Mouse (Mus musculus) MEL (cell line): ENCODE results near the gene Fem1a. TPM values are rescaled to one million over a fixed set of nuclear protein-coding genes. Genes with fewer than 3 reads are reported as not detected.

Experiments used
- DNase-seq: peaks from one replicate; pipeline ENCODE4 v3.0.0; 2011; ENCODE audit warnings: low read depth, low spot score
- H3K27ac ChIP-seq: 2 replicates; pipeline ENCODE4 v1.5.1; 2012; ENCODE audit warnings: low read depth, mild to moderate bottlenecking, control low read depth, low read length, moderate library complexity; ENCODE audit not compliant: control insufficient read depth
- H3K27me3 ChIP-seq, 2 experiments: fragments of 150-350 bp in 1 of 2; sonication (generic) in 1 of 2; 2 replicates each; pipeline ENCODE4 v1.6.1; 2012; ENCODE audit warnings: low read length in 2 of 2, mild to moderate bottlenecking in 2 of 2, improper control_type of control experiment in 1 of 2, moderate library complexity in 1 of 2; ENCODE audit not compliant: insufficient read depth in 2 of 2, control insufficient read depth in 1 of 2
- H3K36me3 ChIP-seq, 2 experiments: 2 replicates each; pipeline ENCODE4 v1.6.1; 2012 to 2014; ENCODE audit warnings: low read length in 2 of 2, improper control_type of control experiment in 1 of 2, inconsistent platforms in 1 of 2, mild to moderate bottlenecking in 1 of 2; ENCODE audit not compliant: insufficient read depth in 2 of 2, control insufficient read depth in 1 of 2
- H3K4me1 ChIP-seq, 2 experiments: fragments of 150-350 bp in 1 of 2; sonication (generic) in 1 of 2; 2 replicates each; pipeline ENCODE4 v1.6.1; 2012; ENCODE audit warnings: low read length in 2 of 2, improper control_type of control experiment in 1 of 2, mild to moderate bottlenecking in 1 of 2; ENCODE audit not compliant: insufficient read depth in 2 of 2, control insufficient read depth in 1 of 2
- H3K4me3 ChIP-seq, 2 experiments: fragments of 150-350 bp in 1 of 2; sonication (generic) in 1 of 2; 2 replicates each; pipeline ENCODE4 v1.5.1; 2012; ENCODE audit warnings: low read depth in 2 of 2, low read length in 2 of 2, mild to moderate bottlenecking in 2 of 2, moderate library complexity in 2 of 2, control low read depth in 1 of 2, improper control_type of control experiment in 1 of 2; ENCODE audit not compliant: control insufficient read depth in 1 of 2, insufficient read depth in 1 of 2
- H3K79me2 ChIP-seq: 2 replicates; pipeline ENCODE4 v1.6.1; 2012; ENCODE audit warnings: mild to moderate bottlenecking, low read length, moderate library complexity; ENCODE audit not compliant: control insufficient read depth, poor library complexity, insufficient read depth
- H3K9ac ChIP-seq: 2 replicates; pipeline ENCODE4 v1.6.1; 2012; ENCODE audit warnings: low read depth, mild to moderate bottlenecking, control low read depth, low read length, moderate library complexity; ENCODE audit not compliant: control insufficient read depth, poor library complexity, severe bottlenecking
- H3K9me3 ChIP-seq: fragments of 150-350 bp; sonication (generic); replicated peaks from 2 replicates; pipeline ENCODE4 v1.6.1; 2012; ENCODE audit warnings: mild to moderate bottlenecking, low read length, improper control_type of control experiment, moderate library complexity; ENCODE audit not compliant: insufficient read depth
- CHD1 ChIP-seq: IDR thresholded peaks from 2 replicates; pipeline ENCODE4 v1.6.1; 2012; ENCODE audit warnings: low read depth, mild to moderate bottlenecking, inconsistent platforms, low read length, improper control_type of control experiment
- CTCF ChIP-seq, 3 experiments: IDR thresholded peaks in 2 of 3; conservative IDR thresholded peaks in 1 of 3; 2 replicates each; pipeline ENCODE4 v1.5.1; 2011 to 2012; ENCODE audit warnings: low read length in 3 of 3, low read depth in 2 of 3, mild to moderate bottlenecking in 2 of 3, improper control_type of control experiment in 1 of 3, inconsistent platforms in 1 of 3, mixed read lengths in 1 of 3, moderate library complexity in 1 of 3; ENCODE audit not compliant: control insufficient read depth in 1 of 3, insufficient read depth in 1 of 3, poor library complexity in 1 of 3, severe bottlenecking in 1 of 3
- ELF1 ChIP-seq: IDR thresholded peaks from 2 replicates; pipeline ENCODE4 v1.6.1; 2014; ENCODE audit warnings: low read depth, mild to moderate bottlenecking, inconsistent platforms, low read length, improper control_type of control experiment, moderate library complexity
- GATA1 ChIP-seq: IDR thresholded peaks from 2 replicates; pipeline ENCODE4 v1.6.1; 2011; ENCODE audit warnings: low read depth, low read length, improper control_type of control experiment
- HCFC1 ChIP-seq: IDR thresholded peaks from 2 replicates; pipeline ENCODE4 v1.6.1; 2012; ENCODE audit warnings: low read depth, mild to moderate bottlenecking, inconsistent platforms, low read length, improper control_type of control experiment, moderate library complexity
- KAT2A ChIP-seq: conservative IDR thresholded peaks from 2 replicates; pipeline ENCODE4 v1.6.1; 2012; ENCODE audit warnings: low read depth, low read length, improper control_type of control experiment, inconsistent platforms
- MAFK ChIP-seq: IDR thresholded peaks from 2 replicates; pipeline ENCODE4 v1.6.1; 2011; ENCODE audit warnings: low read depth, mild to moderate bottlenecking, low read length, improper control_type of control experiment, borderline replicate concordance
- MYB ChIP-seq: IDR thresholded peaks from 2 replicates; pipeline ENCODE4 v1.6.1; 2011; ENCODE audit warnings: mild to moderate bottlenecking, low read depth, low read length, improper control_type of control experiment
- NRF1 ChIP-seq: IDR thresholded peaks from 2 replicates; pipeline ENCODE4 v1.6.1; 2014; ENCODE audit warnings: low read depth, mild to moderate bottlenecking, inconsistent platforms, low read length, improper control_type of control experiment, moderate library complexity; ENCODE audit not compliant: poor library complexity, insufficient read depth, severe bottlenecking
- POLR2AphosphoS5 ChIP-seq: IDR thresholded peaks from 2 replicates; pipeline ENCODE4 v1.6.1; 2012; ENCODE audit warnings: low read depth, borderline replicate concordance, mild to moderate bottlenecking, inconsistent platforms, low read length, moderate library complexity, mixed read lengths
- RAD21 ChIP-seq: IDR thresholded peaks from 2 replicates; pipeline ENCODE4 v1.6.1; 2011; ENCODE audit warnings: mild to moderate bottlenecking, low read depth, low read length, improper control_type of control experiment
- SMC3 ChIP-seq: IDR thresholded peaks from 2 replicates; pipeline ENCODE4 v1.6.1; 2011; ENCODE audit warnings: low read depth, low read length, improper control_type of control experiment
- TCF12 ChIP-seq: IDR thresholded peaks from 2 replicates; pipeline ENCODE4 v1.6.1; 2014; ENCODE audit warnings: low read depth, mild to moderate bottlenecking, inconsistent platforms, low read length, improper control_type of control experiment, moderate library complexity
- UBTF ChIP-seq: IDR thresholded peaks from 2 replicates; pipeline ENCODE4 v1.6.1; 2012; ENCODE audit warnings: low read depth, mild to moderate bottlenecking, inconsistent platforms, low read length, improper control_type of control experiment, moderate library complexity, borderline replicate concordance; ENCODE audit not compliant: insufficient read depth
- ZC3H11A ChIP-seq: IDR thresholded peaks from 2 replicates; pipeline ENCODE4 v1.6.1; 2012; ENCODE audit warnings: low read depth, mild to moderate bottlenecking, inconsistent platforms, low read length, improper control_type of control experiment
- ZNF384 ChIP-seq: IDR thresholded peaks from 2 replicates; pipeline ENCODE4 v1.6.1; 2012; ENCODE audit warnings: low read depth, mild to moderate bottlenecking, inconsistent platforms, low read length, improper control_type of control experiment
- polyA plus RNA-seq, 2 experiments: library from polyadenylated mRNA; stranded (reverse) in 1 of 2; unstranded in 1 of 2; fragments of >175 nt in 1 of 2; fragments of >200 nt in 1 of 2; gene quantifications; 2 replicates each; pipeline versions ENCODE4 v1.2.1 to v1.2.4; 2012; ENCODE audit warnings: low replicate concordance in 2 of 2, low read depth in 1 of 2; ENCODE audit not compliant: insufficient read length in 2 of 2, insufficient read depth in 1 of 2, missing spikeins in 1 of 2
- total RNA-seq: library from RNA; depleted of rRNA; stranded (reverse); fragments of 300-350 nt; gene quantifications from 2 replicates; pipeline ENCODE4 v1.2.3, GENCODE M21; 2012

Fem1a gene
- total and polyA plus RNA-seq, 3 experiments = 17.1 to 21.5 TPM; not detected in 1

DNA sequence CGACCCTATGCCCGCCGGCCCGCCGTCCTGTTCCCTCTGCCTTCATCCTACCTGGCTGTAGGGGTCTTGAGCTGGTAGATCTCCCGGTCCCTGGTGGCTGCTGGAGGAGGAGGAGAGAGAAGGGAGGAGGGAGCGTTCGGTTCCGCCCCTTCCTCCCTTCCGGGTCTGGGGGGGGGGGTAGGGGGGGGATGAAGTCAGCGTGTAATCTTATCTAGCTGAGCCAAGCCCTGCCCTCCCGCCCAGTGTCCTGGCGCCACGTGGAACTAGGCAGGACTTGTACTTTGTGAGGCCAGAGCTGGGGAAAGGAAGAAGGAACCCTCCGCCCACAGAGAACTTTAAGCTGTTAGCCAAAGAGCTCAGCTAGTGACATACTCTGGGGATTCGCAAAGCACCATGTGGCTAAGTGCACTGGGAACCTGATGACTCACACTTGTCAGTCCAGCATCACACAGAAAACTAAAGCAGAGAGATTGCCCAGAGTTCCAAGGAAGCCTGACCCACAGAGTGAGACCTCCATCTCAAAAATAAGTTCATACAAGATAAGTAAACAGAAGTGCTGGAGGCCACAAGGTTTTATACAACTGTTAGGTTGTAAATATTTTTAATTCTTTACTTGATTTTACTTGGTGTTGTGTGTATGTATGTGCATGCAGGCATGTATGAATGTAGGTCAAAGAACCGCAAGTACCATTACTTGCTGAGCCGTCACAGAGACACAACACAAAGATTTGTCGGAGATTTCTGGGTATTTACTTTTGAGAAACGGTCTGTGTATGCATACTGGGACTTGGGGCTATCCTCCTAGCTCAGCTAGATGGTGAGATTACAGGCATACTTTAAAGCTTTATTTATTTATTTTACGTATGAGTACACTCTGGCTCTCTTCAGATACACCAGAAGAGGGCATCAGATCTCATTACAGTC, 20.3 kb downstream of the Fem1a start, which contains the start of gene Ticam1 (continued):
- TF ChIP-seq MAFK (no peak), RAD21 (peak; percentile 29), UBTF (no peak), KAT2A (no peak), ELF1 (peak; percentile 98), ZC3H11A (peak; percentile 31), POLR2AphosphoS5 (no peak), CHD1 (no peak), GATA1 (peak; percentile 84), MYB (no peak), ZNF384 (peak; percentile 18; the same call in 1 of the 2 replicates), TCF12 (peak; percentile 71), SMC3 (peak; percentile 59), HCFC1 (peak; percentile 77), CTCF (IDR thresholded peaks at IDR 0.05 in 2 of 3, conservative IDR thresholded peaks at IDR 0.05 in 1 of 3; ENCODE audit: control insufficient read depth in 1 of 3, insufficient read depth in 1 of 3, low read depth in 2 of 3, low read length in 3 of 3, poor library complexity in 1 of 3, severe bottlenecking in 1 of 3) (peak in 1 of 3 experiments; percentile 53; a peak in 3 of 6 replicates)

DNA sequence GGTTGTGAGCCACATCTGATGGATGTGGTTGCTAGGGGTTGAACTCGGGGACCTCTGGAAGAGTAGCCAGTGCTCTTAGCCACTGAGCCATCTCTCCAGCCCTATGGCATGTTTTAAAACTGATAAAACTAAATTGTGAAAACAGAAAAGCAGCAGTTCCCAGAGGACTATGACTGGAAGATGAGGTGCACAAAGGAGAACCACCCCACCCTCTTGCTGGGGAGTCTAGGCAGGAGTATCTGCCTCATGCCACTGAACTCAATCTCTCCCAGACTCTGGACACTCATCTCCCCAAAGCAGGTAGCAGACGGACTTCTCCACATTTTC, 20.9 kb downstream of the Fem1a start:
- DNase-seq = no peak
- H3K79me2 ChIP-seq = peaks cover 5% of the 10 kb centered on the region
- no peaks in the 10 kb centered on the region for H3K9me3 ChIP-seq
- peak overlapping the region; percentile 93 for H3K27ac ChIP-seq
- peaks cover 3 to 9% of the 10 kb centered on the region in 2 experiments; a peak in 2 of 4 replicates for H3K4me1 ChIP-seq
- H3K4me3 ChIP-seq = peak overlapping the region; percentile 34 to 40
- TF ChIP-seq CTCF (IDR thresholded peaks at IDR 0.05 in 2 of 3, conservative IDR thresholded peaks at IDR 0.05 in 1 of 3; ENCODE audit: control insufficient read depth in 1 of 3, insufficient read depth in 1 of 3, low read depth in 2 of 3, low read length in 3 of 3, poor library complexity in 1 of 3, severe bottlenecking in 1 of 3) = peak in 1 of 3 experiments; percentile 27; a peak in 1 of 6 replicates
- no peak for TF ChIP-seq NRF1
- TF ChIP-seq, all 39 proteins: peak for 1
- Histone ChIP-seq H3K9ac (peak overlapping the region; percentile 58), H3K36me3 (peaks cover 0 to 2% of the 10 kb centered on the region in 2 experiments; a peak in 2 of 4 replicates), H3K27me3 (no peaks in the 10 kb centered on the region)
